Mouse (Mus musculus): Measurements from ENCODE around the gene AL731706.2. TPM values are rescaled to one million over a fixed set of nuclear protein-coding genes. Genes with fewer than 3 reads are reported as not detected.
"Not testable (repeated sequence)": the region's sequence is repeated elsewhere in the genome, so short reads cannot be mapped to it uniquely, and the experiment has no call there.

The AL731706.2 gene
- polyA plus RNA-seq, 1 experiment from 2014 or later: 41.5 TPM

DNA sequence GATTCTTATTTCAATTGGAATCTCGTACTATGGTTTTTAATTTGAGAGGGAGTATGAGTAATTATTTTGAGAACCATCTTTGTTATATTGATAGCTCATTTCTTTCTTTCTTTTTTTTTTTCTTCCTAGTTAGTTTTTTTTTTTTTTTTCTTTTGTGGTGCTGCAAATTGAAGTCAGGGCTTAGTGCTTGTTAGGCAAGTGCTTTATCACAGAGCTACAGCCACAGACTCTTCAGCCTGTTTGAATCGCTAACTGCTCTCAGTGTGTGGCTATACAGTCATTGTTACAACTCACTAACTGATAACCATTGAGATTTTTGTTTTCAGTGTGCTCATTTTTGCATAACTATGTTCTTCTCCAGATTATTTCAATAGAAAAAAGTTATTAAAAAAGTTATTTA, 9.0 kb upstream of the AL731706.2 start:
- WGBS: 90% methylated on average over 2 of the region's 2 CpGs
- ATAC-seq (ENCODE audit: low FRiP score, low TSS enrichment): no peak
- Histone ChIP-seq H3K4me3 (ENCODE audit: low read length) (no peak overlapping the region), H3K9ac (replicated peaks; ENCODE audit: low read length) (no peak overlapping the region), H3K9me3 (ENCODE audit: low read length) (no peaks in the 10 kb centered on the region), H3K36me3 (ENCODE audit: insufficient read depth, low read length) (no peaks in the 10 kb centered on the region), H3K27ac (ENCODE audit: low read length) (no peak overlapping the region), H3K4me2 (replicated peaks; ENCODE audit: low read depth, low read length) (no peak overlapping the region), H3K4me1 (ENCODE audit: insufficient read depth, low read length) (peaks cover 12% of the 10 kb centered on the region; the same call in 1 of the 2 replicates), H3K27me3 (ENCODE audit: insufficient read depth, low read length) (no peaks in the 10 kb centered on the region)

DNA sequence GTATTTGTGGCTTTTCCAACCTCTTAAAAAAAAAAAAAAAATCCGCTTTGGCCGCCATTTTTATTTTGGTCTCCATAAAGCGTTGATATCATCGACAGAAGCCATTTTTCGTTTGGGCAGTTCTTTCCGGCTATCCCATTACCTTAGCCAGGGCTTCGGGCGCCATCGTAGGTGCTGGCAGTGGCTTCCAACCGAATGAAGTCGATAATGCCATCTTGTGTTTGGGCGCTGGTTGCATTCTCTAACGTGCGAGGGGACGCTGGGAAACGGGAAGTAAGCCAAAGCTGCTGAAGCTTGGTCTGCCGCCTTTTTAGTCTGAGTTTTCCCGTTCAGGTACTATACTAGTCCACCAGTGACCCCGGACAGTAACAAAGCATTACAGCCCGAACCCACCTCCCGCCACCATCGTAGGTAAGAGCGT, 6.5 kb upstream of the AL731706.2 start:
- H3K4me3 ChIP-seq (ENCODE audit: low read length): peak overlapping the region; percentile 90
- no peaks in the 10 kb centered on the region for H3K9me3 ChIP-seq (ENCODE audit: low read length)
- ATAC-seq (ENCODE audit: low FRiP score, low TSS enrichment): peak; percentile 85
- H3K27ac ChIP-seq (ENCODE audit: low read length): peak overlapping the region; percentile 93; the same call in 1 of the 2 replicates
- under 1% methylated on average over 23 of the region's 23 CpGs for WGBS
- no peaks in the 10 kb centered on the region for H3K27me3 ChIP-seq (ENCODE audit: insufficient read depth, low read length)
- H3K36me3 ChIP-seq (ENCODE audit: insufficient read depth, low read length): no peaks in the 10 kb centered on the region; the same call in 1 of the 2 replicates
- H3K9ac ChIP-seq (replicated peaks; ENCODE audit: low read length): peak overlapping the region; percentile 75
- H3K4me1 ChIP-seq (ENCODE audit: insufficient read depth, low read length): peaks cover 17% of the 10 kb centered on the region; the same call in 1 of the 2 replicates
- peak overlapping the region; percentile 55 for H3K4me2 ChIP-seq (replicated peaks; ENCODE audit: low read depth, low read length)

DNA sequence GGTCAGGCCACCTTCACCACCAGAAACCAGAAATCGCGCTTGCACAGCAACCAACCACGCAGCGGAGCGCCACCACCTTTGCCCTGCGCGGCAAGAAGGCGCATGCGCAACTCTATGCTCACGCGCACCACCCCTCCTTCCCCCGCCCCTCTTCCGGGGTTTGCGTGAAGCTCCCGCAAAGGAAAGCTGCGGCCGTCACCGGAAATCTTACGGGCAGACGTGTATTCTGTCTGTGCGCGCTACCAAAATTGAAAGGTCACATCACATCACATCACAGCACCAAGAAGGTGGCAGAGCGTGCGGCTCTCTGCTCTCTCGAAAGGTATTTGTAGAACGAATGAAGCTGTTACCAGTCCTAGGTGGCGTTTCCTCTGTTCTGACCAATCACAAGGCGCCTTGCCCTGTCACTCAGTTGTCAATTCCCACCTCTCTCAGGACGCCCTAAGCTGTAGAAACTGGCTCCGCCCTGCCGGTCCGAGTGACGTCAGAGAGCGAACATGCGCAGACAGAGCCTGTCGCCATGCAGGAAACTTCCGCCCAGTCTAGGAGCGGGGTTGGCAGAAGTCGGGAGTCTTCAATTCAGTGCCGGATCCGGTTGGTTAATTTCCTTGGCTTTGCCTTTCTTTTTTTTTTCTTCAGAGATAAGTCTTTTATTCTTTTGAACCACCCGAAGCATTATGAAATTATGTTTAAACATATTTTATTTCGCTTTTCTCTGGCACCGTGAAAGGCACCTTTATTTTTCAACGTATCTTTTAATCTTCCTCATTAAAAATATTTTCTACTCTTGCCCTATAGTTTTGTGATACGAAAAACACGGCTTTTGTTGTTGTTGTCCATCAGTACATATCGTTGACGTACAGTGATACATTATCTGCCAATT, 5.8 kb upstream of the AL731706.2 start, which contains the start of the genes Slx4ip, AL731706.1 and Mkks:
Gene Slx4ip (plus strand): TSS at position 151 of the 883 bp plus-strand sequence.
Gene AL731706.1 (minus strand): TSS at position 322 of the 883 bp plus-strand sequence.
Gene Mkks (minus strand): TSS at position 322 of the 883 bp plus-strand sequence.
- peak within 1 kb of the TSS; percentile 87 for H3K9ac ChIP-seq (replicated peaks; ENCODE audit: low read length)
- peak within 1 kb of the TSS; percentile 93 for H3K27ac ChIP-seq (ENCODE audit: low read length)
- WGBS: under 1% methylated on average over 49 of the region's 49 CpGs
- H3K4me3 ChIP-seq (ENCODE audit: low read length): peak within 1 kb of the TSS; percentile 90
- no peaks in the 10 kb centered on the region for H3K9me3 ChIP-seq (ENCODE audit: low read length)
- H3K4me1 ChIP-seq (ENCODE audit: insufficient read depth, low read length): peaks cover 16% of the 10 kb centered on the region; the same call in 1 of the 2 replicates
- peak; percentile 98 for ATAC-seq (ENCODE audit: low FRiP score, low TSS enrichment)
- no peaks in the 10 kb centered on the region; the same call in 1 of the 2 replicates for H3K36me3 ChIP-seq (ENCODE audit: insufficient read depth, low read length)
- no peaks in the 10 kb centered on the region for H3K27me3 ChIP-seq (ENCODE audit: insufficient read depth, low read length)
- H3K4me2 ChIP-seq (replicated peaks; ENCODE audit: low read depth, low read length): peak within 1 kb of the TSS; percentile 55

- Histone ChIP-seq H3K9ac (replicated peaks; ENCODE audit: low read length) (peak overlapping the region; percentile 87), H3K4me2 (replicated peaks; ENCODE audit: low read depth, low read length) (peak overlapping the region; percentile 48), H3K4me3 (ENCODE audit: low read length) (peak overlapping the region; percentile 90), H3K4me1 (ENCODE audit: insufficient read depth, low read length) (peaks cover 14% of the 10 kb centered on the region; the same call in 1 of the 2 replicates), H3K27ac (ENCODE audit: low read length) (peak overlapping the region; percentile 93)
- not testable (repeated sequence) for H3K27me3 ChIP-seq (ENCODE audit: insufficient read depth, low read length); H3K36me3 ChIP-seq (ENCODE audit: insufficient read depth, low read length); H3K9me3 ChIP-seq (ENCODE audit: low read length)
- peak; percentile 68; the same call in 1 of the 2 replicates for ATAC-seq (ENCODE audit: low FRiP score, low TSS enrichment)
- 6% methylated on average over 15 of the region's 15 CpGs for WGBS
Measured at GRCm38 (mm10) chr2:136890716-136891067, 5.2 kb upstream of the AL731706.2 start.

DNA sequence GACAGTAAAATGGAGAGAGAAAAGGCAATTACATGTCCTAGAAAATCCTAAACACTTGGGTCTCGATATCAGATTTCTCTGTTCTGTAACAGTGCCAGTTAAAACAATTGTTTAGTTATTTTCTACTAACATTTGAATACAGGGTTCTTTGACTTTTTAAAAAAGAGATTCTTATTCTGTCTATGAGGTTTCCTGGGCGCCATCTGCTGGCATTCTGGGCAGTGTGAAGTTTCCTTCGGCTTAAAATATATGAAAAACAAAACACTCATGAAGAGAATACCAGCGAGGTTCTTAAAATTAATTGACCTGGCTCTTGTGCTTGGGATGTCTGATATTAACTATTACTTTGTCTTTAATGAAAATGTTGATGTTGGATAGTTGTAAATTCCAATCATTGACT, 1.4 kb upstream of the AL731706.2 start:
- ATAC-seq (ENCODE audit: low FRiP score, low TSS enrichment): no peak
- Histone ChIP-seq H3K36me3 (ENCODE audit: insufficient read depth, low read length) (peaks cover 14% of the 10 kb centered on the region), H3K4me2 (replicated peaks; ENCODE audit: low read depth, low read length) (no peak overlapping the region), H3K4me3 (ENCODE audit: low read length) (no peak overlapping the region), H3K27ac (ENCODE audit: low read length) (no peak overlapping the region), H3K9me3 (ENCODE audit: low read length) (no peaks in the 10 kb centered on the region), H3K27me3 (ENCODE audit: insufficient read depth, low read length) (no peaks in the 10 kb centered on the region), H3K4me1 (ENCODE audit: insufficient read depth, low read length) (peaks cover 10% of the 10 kb centered on the region; the same call in 1 of the 2 replicates), H3K9ac (replicated peaks; ENCODE audit: low read length) (no peak overlapping the region)
- WGBS: 51% methylated on average over 4 of the region's 4 CpGs

DNA sequence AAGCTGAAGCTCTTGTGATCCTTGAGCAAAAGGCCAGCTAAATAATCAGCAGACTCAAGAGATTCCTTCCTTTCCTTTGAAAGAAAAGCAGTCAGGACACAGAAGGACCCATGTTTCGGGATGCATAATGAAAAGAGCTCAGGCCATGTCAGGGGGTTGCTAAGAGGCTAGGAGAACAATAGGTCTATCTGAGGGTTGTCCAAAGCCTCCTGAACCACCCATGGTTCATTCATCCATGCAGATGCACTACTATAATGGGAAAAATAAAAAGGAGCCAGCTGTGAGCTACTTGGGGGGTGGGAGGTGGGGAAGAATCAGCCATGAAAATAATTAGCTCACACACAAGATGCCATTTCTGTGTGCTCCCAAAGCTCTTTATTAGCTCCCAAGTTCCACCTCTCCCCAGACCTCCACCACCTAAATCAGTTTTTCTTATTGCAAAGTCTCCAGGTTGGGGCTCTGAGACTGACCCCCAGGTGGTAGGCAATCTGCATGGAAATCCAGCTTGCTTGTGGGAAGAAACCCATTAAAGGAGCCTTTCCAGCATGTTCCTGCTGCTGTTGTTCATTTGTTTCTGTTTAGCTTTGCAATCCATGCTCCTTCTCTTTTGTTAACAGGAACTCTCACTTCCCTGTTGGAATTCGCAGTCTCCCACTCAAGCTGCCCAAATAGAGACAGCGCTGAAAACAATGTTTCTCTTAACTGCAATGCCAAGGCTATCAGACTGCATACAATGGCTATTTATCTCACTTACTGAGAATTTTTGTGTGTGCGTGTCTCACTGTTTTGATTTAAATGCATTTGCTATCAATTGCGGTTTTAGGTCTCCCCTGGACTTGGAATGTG, 30.7 kb downstream of the AL731706.2 start:
- no peak overlapping the region for H3K4me2 ChIP-seq (replicated peaks; ENCODE audit: low read depth, low read length)
- no peaks in the 10 kb centered on the region for H3K9me3 ChIP-seq (ENCODE audit: low read length)
- no peaks in the 10 kb centered on the region for H3K27me3 ChIP-seq (ENCODE audit: insufficient read depth, low read length)
- H3K4me1 ChIP-seq (ENCODE audit: insufficient read depth, low read length): no peaks in the 10 kb centered on the region
- no peak overlapping the region for H3K4me3 ChIP-seq (ENCODE audit: low read length)
- no peaks in the 10 kb centered on the region for H3K36me3 ChIP-seq (ENCODE audit: insufficient read depth, low read length)
- no peak for ATAC-seq (ENCODE audit: low FRiP score, low TSS enrichment)
- H3K9ac ChIP-seq (replicated peaks; ENCODE audit: low read length): no peak overlapping the region
- H3K27ac ChIP-seq (ENCODE audit: low read length): no peak overlapping the region
- WGBS: 62% methylated on average over 5 of the region's 5 CpGs

GRCm38 (mm10) chr2:136850366-136850765, 35.1 kb downstream of the AL731706.2 start:
- no peaks in the 10 kb centered on the region for H3K36me3 ChIP-seq (ENCODE audit: insufficient read depth, low read length)
- H3K4me3 ChIP-seq (ENCODE audit: low read length): no peak overlapping the region
- 57% methylated on average over 3 of the region's 3 CpGs for WGBS
- no peaks in the 10 kb centered on the region for H3K27me3 ChIP-seq (ENCODE audit: insufficient read depth, low read length)
- no peak overlapping the region for H3K9ac ChIP-seq (replicated peaks; ENCODE audit: low read length)
- H3K4me2 ChIP-seq (replicated peaks; ENCODE audit: low read depth, low read length): no peak overlapping the region
- no peak overlapping the region for H3K27ac ChIP-seq (ENCODE audit: low read length)
- no peaks in the 10 kb centered on the region for H3K4me1 ChIP-seq (ENCODE audit: insufficient read depth, low read length)
- no peak for ATAC-seq (ENCODE audit: low FRiP score, low TSS enrichment)
- no peaks in the 10 kb centered on the region for H3K9me3 ChIP-seq (ENCODE audit: low read length)

- no peaks in the 10 kb centered on the region for H3K36me3 ChIP-seq (ENCODE audit: insufficient read depth, low read length)
- no peaks in the 10 kb centered on the region for H3K27me3 ChIP-seq (ENCODE audit: insufficient read depth, low read length)
- no peak overlapping the region for H3K4me3 ChIP-seq (ENCODE audit: low read length)
- 36% methylated on average over 1 of the region's 1 CpGs for WGBS
- H3K9me3 ChIP-seq (ENCODE audit: low read length): no peaks in the 10 kb centered on the region
- no peak overlapping the region for H3K9ac ChIP-seq (replicated peaks; ENCODE audit: low read length)
- H3K4me2 ChIP-seq (replicated peaks; ENCODE audit: low read depth, low read length): no peak overlapping the region
- no peak overlapping the region for H3K27ac ChIP-seq (ENCODE audit: low read length)
- no peak for ATAC-seq (ENCODE audit: low FRiP score, low TSS enrichment)
- H3K4me1 ChIP-seq (ENCODE audit: insufficient read depth, low read length): no peaks in the 10 kb centered on the region
Measured at GRCm38 (mm10) chr2:136837994-136838393, 47.5 kb downstream of the AL731706.2 start.

GRCm38 (mm10) chr2:136835882-136836281, 49.6 kb downstream of the AL731706.2 start:
- Histone ChIP-seq H3K27me3 (ENCODE audit: insufficient read depth, low read length) (no peaks in the 10 kb centered on the region), H3K4me1 (ENCODE audit: insufficient read depth, low read length) (no peaks in the 10 kb centered on the region), H3K4me3 (ENCODE audit: low read length) (no peak overlapping the region), H3K9me3 (ENCODE audit: low read length) (no peaks in the 10 kb centered on the region), H3K9ac (replicated peaks; ENCODE audit: low read length) (no peak overlapping the region), H3K27ac (ENCODE audit: low read length) (no peak overlapping the region), H3K4me2 (replicated peaks; ENCODE audit: low read depth, low read length) (no peak overlapping the region), H3K36me3 (ENCODE audit: insufficient read depth, low read length) (no peaks in the 10 kb centered on the region)
- no peak for ATAC-seq (ENCODE audit: low FRiP score, low TSS enrichment)
- WGBS: 69% methylated on average over 3 of the region's 3 CpGs
